Mouse (Mus musculus) urinary bladder, adult 18-20 months (tissue): ENCODE results near the gene March4.

Source experiments
- DNase-seq, 2 experiments: peaks; one replicate each; pipeline ENCODE4 v3.0.0; 2022; ENCODE audit warnings: low spot score in 2 of 2, mixed read lengths in 2 of 2

Gene March4

DNA sequence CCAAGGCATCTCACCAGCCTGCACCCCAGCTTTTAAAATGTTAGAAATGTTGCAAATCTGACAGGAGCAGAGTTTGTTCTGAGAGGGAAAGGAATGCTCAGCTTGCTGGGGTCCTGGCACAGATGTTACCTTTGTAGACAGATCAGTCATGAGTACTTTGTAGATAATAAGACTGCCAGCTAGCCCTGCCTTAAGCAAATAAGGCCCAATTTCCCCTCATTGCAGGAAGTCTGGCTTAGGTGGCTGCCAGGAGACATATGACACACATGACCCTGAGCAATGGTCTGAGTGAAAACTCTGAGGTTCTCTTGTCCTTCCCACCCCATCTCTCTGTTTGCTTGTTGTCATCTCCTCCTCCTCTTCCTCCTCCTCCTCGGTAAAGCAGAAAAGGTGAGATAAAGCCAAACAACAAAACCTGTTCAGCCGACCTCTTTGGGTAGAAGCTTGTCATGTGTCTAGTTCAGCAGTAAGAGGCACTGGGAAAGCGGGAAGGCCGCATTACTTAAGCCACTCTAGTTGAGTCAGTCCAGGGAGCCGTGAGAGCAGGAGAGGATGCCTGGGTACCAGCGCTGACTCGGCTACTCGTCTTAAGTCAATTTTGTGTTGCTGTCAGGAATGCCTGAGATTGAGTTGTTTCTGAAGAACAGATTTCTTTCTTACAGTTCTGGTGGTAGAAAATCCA is 136.9 kb downstream of the March4 start:
- no peak for DNase-seq

DNA sequence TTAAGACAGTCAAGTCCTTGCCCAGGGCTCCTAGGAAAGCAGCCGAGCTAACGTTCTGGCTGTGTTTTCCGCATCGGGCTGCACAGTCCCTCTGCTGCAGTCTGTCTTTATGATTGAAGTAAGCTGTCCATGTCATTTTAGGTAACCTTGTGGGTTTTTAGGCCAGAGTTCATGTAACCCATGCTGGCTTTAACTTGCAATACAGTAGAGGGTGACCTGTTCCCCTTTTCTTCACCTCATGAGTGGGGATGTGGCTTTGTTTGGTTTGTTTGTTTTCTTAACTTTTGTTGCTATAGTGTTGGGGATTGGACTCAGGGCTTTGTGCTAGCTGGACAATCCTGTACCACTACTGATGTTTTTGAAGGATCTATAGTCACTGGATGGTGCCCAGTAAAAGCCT is 146.3 kb downstream of the March4 start:
- no peak for DNase-seq

DNA sequence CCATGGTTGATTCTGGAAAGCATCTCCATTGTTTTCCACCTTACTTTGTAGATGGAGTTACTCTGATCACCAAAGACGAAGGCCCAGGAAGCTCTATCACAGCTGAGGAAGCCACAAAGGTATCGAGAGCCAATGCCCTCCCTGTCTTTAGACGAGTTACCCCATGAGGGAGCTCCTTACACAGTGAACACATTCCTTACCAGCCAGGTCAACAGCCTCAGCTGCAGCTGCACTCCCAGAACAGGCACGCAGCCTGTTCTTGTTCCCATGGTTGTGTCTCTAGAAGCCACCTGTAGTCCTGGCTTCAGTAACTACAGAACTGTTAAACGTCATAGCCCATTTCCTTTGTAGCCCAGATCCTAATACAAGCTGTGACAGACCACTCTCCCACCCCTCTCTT is 153.1 kb downstream of the March4 start:
- DNase-seq, result no peak

DNA sequence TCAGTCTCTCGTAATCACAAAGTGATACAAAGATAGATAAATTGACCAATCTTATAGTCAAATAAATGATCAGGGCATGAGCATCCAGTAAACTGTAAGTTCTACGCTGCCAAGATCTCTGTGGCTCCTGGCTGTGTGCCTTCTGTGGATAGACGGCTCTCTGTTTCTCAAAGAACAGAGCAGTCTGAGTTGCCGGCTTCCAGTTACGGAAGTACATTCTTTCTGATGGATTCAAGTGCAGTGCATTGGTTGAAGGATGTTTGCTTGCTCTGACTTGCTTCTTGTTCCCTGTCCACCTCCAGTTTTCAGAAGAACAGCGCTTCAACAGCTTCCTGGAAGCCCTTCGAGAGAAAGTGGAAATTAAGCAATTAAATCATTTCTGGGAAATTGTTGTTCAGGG is 153.7 kb downstream of the March4 start:
- DNase-seq, result no peak

DNA sequence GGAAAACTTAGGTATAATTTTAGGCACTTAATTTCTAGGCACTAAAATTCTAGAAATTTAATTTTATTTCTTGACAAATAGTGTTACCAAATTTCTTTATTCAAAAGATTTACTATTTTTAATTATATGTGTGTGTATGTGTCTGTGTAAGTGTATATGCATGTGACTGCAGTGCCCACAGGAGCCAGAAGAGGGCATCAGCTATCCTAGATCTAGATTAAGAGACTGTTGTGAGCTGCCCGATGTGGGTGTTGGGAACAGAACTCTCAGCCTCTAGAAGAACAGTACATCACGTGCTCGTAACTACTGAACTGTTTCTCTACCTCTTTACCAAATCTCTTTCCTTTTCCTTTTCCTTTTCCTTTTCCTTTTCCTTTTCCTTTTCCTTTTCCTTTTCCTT is 156.2 kb downstream of the March4 start:
- no peak for DNase-seq

DNA sequence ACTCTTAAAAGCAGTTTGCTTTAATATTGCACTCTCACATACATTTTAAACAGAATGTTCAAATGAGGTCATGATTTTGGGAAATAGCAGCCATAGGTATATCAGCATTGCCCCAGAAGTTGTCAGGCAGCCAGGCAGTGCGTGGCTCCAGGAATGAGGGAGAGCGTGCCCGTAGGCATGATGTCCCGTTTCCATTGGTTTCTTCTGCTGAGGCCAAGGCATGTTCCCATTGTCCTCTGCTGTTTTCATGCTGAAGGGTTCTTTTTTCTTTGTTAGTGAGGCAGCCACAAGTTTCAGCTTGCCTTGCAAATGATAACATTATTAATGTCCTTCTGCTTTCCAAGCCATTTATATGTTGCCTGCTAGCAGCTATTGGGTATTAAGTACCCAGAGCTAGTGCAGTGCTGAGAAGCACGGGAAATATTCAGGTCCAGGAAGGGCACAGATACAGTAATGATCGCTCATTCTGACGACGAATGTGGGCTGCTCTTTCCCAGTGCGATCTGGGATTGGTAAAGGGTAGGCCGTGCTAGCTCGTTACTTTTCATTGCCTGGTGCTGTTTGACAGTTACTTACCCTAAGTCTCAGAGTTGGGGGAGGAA is 156.9 kb downstream of the March4 start:
- no peak for DNase-seq

DNA sequence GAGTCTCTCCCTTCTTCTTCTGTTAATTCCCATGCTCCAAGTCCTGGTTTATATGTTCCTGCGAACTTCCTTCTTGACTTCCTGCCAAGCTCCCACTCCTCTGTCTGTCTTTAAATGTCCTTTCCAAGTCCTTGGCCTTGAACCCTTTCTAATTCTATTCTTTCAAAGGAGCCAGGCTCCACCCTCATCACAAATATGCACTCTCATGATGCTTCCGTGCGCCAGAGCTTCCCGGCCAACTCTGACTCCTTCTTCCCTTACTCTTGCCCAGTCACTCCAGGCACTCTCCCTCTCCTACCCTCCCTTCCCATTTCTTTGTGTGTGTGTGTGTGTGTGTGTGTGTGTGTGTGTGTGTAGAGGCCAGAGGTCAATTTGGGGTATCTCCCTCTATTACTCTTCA is 158.6 kb downstream of the March4 start:
- DNase-seq, result no peak
